27 mouse cellular contexts compared by ENCODE assay signal in the genomic region with DNA sequence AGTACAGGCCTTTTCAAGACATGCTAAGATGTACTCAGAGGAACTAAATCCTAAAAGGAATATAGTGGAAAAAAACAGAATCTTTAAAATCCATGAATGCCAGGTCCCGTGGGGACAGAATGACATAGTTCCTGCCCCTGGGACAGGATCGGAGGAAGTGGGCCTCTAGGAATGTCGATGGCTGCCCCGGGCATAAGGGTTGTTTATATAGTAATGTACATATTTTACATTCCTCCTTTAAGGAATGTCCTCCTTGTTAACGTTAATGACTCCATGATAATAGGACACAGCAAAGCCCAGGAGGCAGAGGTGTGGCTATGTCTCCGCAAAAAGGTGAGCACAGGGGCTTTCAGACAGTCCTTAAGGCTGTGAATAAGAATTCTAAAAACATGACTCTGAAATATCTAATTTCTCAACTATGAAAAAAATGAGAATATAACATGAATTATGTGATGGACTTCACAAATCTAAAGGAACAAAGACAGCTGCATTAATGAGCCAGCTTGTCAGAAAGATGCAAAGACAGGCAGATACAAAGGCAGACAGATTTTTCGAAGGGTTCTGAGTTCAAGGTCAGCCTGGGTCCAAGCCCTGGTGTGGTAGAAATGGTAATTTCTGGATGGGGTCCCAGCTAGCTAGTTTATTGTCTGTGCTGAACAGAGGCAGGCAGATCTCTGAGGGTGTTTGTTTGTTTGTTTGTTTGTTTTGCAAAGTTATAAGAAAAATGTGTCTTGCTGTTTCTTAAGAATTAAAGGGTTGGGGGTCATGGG.
DNase-seq lines count a peak whose midpoint lies in the region; ATAC-seq and TF ChIP-seq lines count a peak whose summit lies in the region.
"Had no signal": no experiment of that assay in that cellular context is flagged by ENCODE, and none has a peak within 500 bp of the region (broad histone marks: within the 10 kb centered on the region; RNA-seq: fewer than 3 reads in every experiment).

No protein-coding gene starts in this region.

- no peak for TF ChIP-seq CTCF in ES-Bruce4 (IDR thresholded peaks at IDR 0.05; ENCODE audit: low read depth, low read length)

- peak; percentile 54 for DNase-seq in 3T3-L1 (ENCODE audit: low read depth, low spot score)
- DNase-seq in embryonic facial prominence, embryonic 11.5 days (ENCODE audit: low spot score), result peak; percentile 24
- no peak for DNase-seq in kidney, adult 8-10 months
- no peak for DNase-seq in gastrocnemius, postnatal 4 days (ENCODE audit: low spot score in 2 of 2)
- DNase-seq: adrenal gland, postnatal 25 days; cerebellum, adult 11-12 months; cerebellum, postnatal 10 days; gastrocnemius, postnatal 25 days; kidney, adult 18-20 months; kidney, postnatal 14 days; layer of hippocampus, adult 9-11 months; liver; thymus, adult 2 months; thymus, postnatal 4 days had no signal

- 25% methylated on average over 7 of the region's 7 CpGs for WGBS in heart, embryonic 14.5 days
- WGBS in heart, embryonic 11.5 days (ENCODE audit: insufficient replicate concordance), result 38% methylated on average over 7 of the region's 7 CpGs
- WGBS in embryonic facial prominence, embryonic 11.5 days, result 40% methylated on average over 7 of the region's 7 CpGs

- H3K9ac ChIP-seq in heart, embryonic 14.5 days (ENCODE audit: low read length), result no peak overlapping the region
- no peak overlapping the region for H3K9ac ChIP-seq in heart, embryonic 11.5 days (ENCODE audit: low read depth, low read length)
- H3K9ac ChIP-seq in ES-Bruce4 (ENCODE audit: low read depth, poor library complexity, severe bottlenecking), result no peak overlapping the region
- H3K9ac ChIP-seq in embryonic facial prominence, embryonic 11.5 days (replicated peaks; ENCODE audit: low read length), result no peak overlapping the region
- H3K9ac ChIP-seq: embryonic facial prominence, embryonic 12.5 days; forebrain, embryonic 15.5 days; hindbrain, embryonic 15.5 days; liver, embryonic 15.5 days; midbrain, embryonic 13.5 days had no signal

- TF ChIP-seq EP300 in ES-Bruce4 (IDR thresholded peaks at IDR 0.05; ENCODE audit: insufficient read depth, low read depth, low read length), result peak; percentile 87

- H3K9me3 ChIP-seq in heart, embryonic 14.5 days (ENCODE audit: control insufficient read depth, low read length), result no peaks in the 10 kb centered on the region
- no peaks in the 10 kb centered on the region for H3K9me3 ChIP-seq in heart, embryonic 11.5 days (replicated peaks; ENCODE audit: control insufficient read depth, low read length)
- no peaks in the 10 kb centered on the region; the same call in 1 of the 2 replicates for H3K9me3 ChIP-seq in ES-Bruce4 (replicated peaks; ENCODE audit: control insufficient read depth, insufficient read depth, low read length, poor library complexity, severe bottlenecking)
- H3K9me3 ChIP-seq in embryonic facial prominence, embryonic 11.5 days (replicated peaks; ENCODE audit: control insufficient read depth, low read length), result no peaks in the 10 kb centered on the region
- H3K9me3 ChIP-seq: embryonic facial prominence, embryonic 12.5 days; forebrain, embryonic 10.5 days; forebrain, embryonic 15.5 days; hindbrain, embryonic 10.5 days; hindbrain, embryonic 15.5 days; liver, embryonic 15.5 days; megakaryocyte, embryonic 14.5 days; midbrain, embryonic 13.5 days had no signal

- no peak overlapping the region for H3K27ac ChIP-seq in heart, embryonic 14.5 days (replicated peaks in 1 of 2; ENCODE audit: control insufficient read depth in 1 of 2, insufficient read depth in 1 of 2, low read depth in 2 of 2, low read length in 2 of 2)
- no peak overlapping the region for H3K27ac ChIP-seq in heart, embryonic 11.5 days (ENCODE audit: low read depth, low read length)
- peak overlapping the region; percentile 69; the same call in 1 of the 2 replicates for H3K27ac ChIP-seq in ES-Bruce4 (ENCODE audit: insufficient read depth, low read length)
- H3K27ac ChIP-seq in embryonic facial prominence, embryonic 11.5 days (replicated peaks; ENCODE audit: low read depth, low read length), result no peak overlapping the region
- H3K27ac ChIP-seq: embryonic facial prominence, embryonic 12.5 days; forebrain, embryonic 15.5 days; hindbrain, embryonic 10.5 days; hindbrain, embryonic 15.5 days; liver, embryonic 15.5 days; midbrain, embryonic 13.5 days had no signal

- no peak for TF ChIP-seq POLR2A in ES-Bruce4 (IDR thresholded peaks at IDR 0.05; ENCODE audit: insufficient read depth, low read length)

- peaks cover 10 to 12% of the 10 kb centered on the region in 2 experiments for H3K4me1 ChIP-seq in heart, embryonic 14.5 days (ENCODE audit: control insufficient read depth in 2 of 2, insufficient read depth in 2 of 2, low read length in 2 of 2)
- H3K4me1 ChIP-seq in heart, embryonic 11.5 days (ENCODE audit: control insufficient read depth, insufficient read depth, low read length), result peaks cover 8% of the 10 kb centered on the region; the same call in 1 of the 2 replicates
- H3K4me1 ChIP-seq in ES-Bruce4 (ENCODE audit: control insufficient read depth, insufficient read depth, low read length), result no peaks in the 10 kb centered on the region
- H3K4me1 ChIP-seq in embryonic facial prominence, embryonic 11.5 days (ENCODE audit: control insufficient read depth, insufficient read depth, low read length), result no peaks in the 10 kb centered on the region
- H3K4me1 ChIP-seq: forebrain, embryonic 10.5 days; forebrain, embryonic 15.5 days; hindbrain, embryonic 10.5 days; hindbrain, embryonic 15.5 days; liver, embryonic 15.5 days; megakaryocyte, embryonic 14.5 days; midbrain, embryonic 13.5 days had no signal

- H3K36me3 ChIP-seq in heart, embryonic 14.5 days (ENCODE audit: control insufficient read depth, insufficient read depth, low read length), result no peaks in the 10 kb centered on the region
- no peaks in the 10 kb centered on the region for H3K36me3 ChIP-seq in heart, embryonic 11.5 days (ENCODE audit: control insufficient read depth, insufficient read depth, low read length)
- H3K36me3 ChIP-seq in ES-Bruce4 (ENCODE audit: control insufficient read depth, insufficient read depth, low read length, poor library complexity, severe bottlenecking), result no peaks in the 10 kb centered on the region
- no peaks in the 10 kb centered on the region for H3K36me3 ChIP-seq in embryonic facial prominence, embryonic 11.5 days (replicated peaks; ENCODE audit: control insufficient read depth, insufficient read depth, low read depth, low read length)
- H3K36me3 ChIP-seq: embryonic facial prominence, embryonic 12.5 days; forebrain, embryonic 10.5 days; forebrain, embryonic 15.5 days; hindbrain, embryonic 10.5 days; hindbrain, embryonic 15.5 days; liver, embryonic 15.5 days; midbrain, embryonic 13.5 days had no signal

- H3K4me3 ChIP-seq in heart, embryonic 14.5 days (ENCODE audit: control insufficient read depth in 1 of 2, insufficient read depth in 1 of 2, low read depth in 1 of 2, low read length in 2 of 2), result no peak overlapping the region
- H3K4me3 ChIP-seq in heart, embryonic 11.5 days (ENCODE audit: low read depth, low read length), result no peak overlapping the region
- H3K4me3 ChIP-seq in ES-Bruce4 (ENCODE audit: low read depth, low read length), result no peak overlapping the region
- no peak overlapping the region for H3K4me3 ChIP-seq in embryonic facial prominence, embryonic 11.5 days (ENCODE audit: low read depth, low read length)
- H3K4me3 ChIP-seq: embryonic facial prominence, embryonic 12.5 days; forebrain, embryonic 10.5 days; forebrain, embryonic 15.5 days; hindbrain, embryonic 10.5 days; hindbrain, embryonic 15.5 days; liver, embryonic 15.5 days; megakaryocyte, embryonic 14.5 days; midbrain, embryonic 13.5 days had no signal

- H3K4me2 ChIP-seq in heart, embryonic 14.5 days (ENCODE audit: low read length), result 0 out of 2 replicates have a peak overlapping the region, but pooled peaks have one; percentile 0
- no peak overlapping the region for H3K4me2 ChIP-seq in heart, embryonic 11.5 days
- no peak overlapping the region for H3K4me2 ChIP-seq in embryonic facial prominence, embryonic 11.5 days (ENCODE audit: low read depth, low read length)
- H3K4me2 ChIP-seq: embryonic facial prominence, embryonic 12.5 days; forebrain, embryonic 15.5 days; hindbrain, embryonic 15.5 days; liver, embryonic 15.5 days; midbrain, embryonic 13.5 days had no signal

- no peak for ATAC-seq in heart, embryonic 14.5 days (ENCODE audit: insufficient number of reproducible peaks, insufficient read depth, low FRiP score, low read depth)
- ATAC-seq in heart, embryonic 11.5 days (replicated peaks; ENCODE audit: insufficient number of reproducible peaks, low FRiP score, low TSS enrichment), result no peak
- no peak for ATAC-seq in embryonic facial prominence, embryonic 11.5 days (replicated peaks; ENCODE audit: insufficient number of reproducible peaks, low FRiP score, low TSS enrichment, low read depth)
- ATAC-seq: forebrain, embryonic 15.5 days; midbrain, embryonic 13.5 days had no signal

- H3K27me3 ChIP-seq in heart, embryonic 14.5 days (ENCODE audit: control insufficient read depth, insufficient read depth, low read length), result no peaks in the 10 kb centered on the region
- no peaks in the 10 kb centered on the region for H3K27me3 ChIP-seq in heart, embryonic 11.5 days (ENCODE audit: control insufficient read depth, insufficient read depth, low read length)
- no peaks in the 10 kb centered on the region for H3K27me3 ChIP-seq in ES-Bruce4 (ENCODE audit: control insufficient read depth, insufficient read depth, low read length, poor library complexity, severe bottlenecking)
- H3K27me3 ChIP-seq in embryonic facial prominence, embryonic 11.5 days (ENCODE audit: control insufficient read depth, insufficient read depth, low read length), result no peaks in the 10 kb centered on the region
- H3K27me3 ChIP-seq: CH12.LX; embryonic facial prominence, embryonic 12.5 days; forebrain, embryonic 15.5 days; hindbrain, embryonic 15.5 days; liver, embryonic 15.5 days; megakaryocyte, embryonic 14.5 days; midbrain, embryonic 13.5 days; Patski had no signal

Comparison
In these comparisons a context has a peak if more than half of its experiments do, and no peak if none do; other contexts are left out.
1. DNase-seq: peak in 3T3-L1 (single experiment) and embryonic facial prominence, embryonic 11.5 days (single experiment); none in kidney, adult 8-10 months (0 of 2) and gastrocnemius, postnatal 4 days (0 of 2).